8 mouse cellular contexts compared by ENCODE assay signal in the genomic region with DNA sequence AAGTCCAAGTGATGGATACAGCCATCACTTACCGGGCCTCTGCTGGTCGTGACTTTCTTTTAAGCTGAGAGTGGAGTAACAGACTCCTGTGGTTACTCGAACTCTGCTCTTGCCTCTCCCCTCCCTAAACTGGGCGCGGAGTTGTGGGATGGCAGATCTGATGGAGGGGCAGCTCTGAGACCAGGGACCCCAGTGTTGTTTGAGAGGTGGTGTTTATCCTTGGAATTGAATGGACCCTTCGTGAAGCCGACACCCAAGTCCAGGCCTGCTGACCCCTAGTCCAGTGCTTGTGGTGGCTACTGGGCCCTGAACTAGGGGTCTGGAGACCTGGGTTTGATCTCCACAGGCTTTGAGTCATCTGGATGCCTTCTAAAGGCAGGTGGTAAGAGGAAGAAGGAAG. TPM values are rescaled to one million over a fixed set of nuclear protein-coding genes. Genes with fewer than 3 reads are reported as not detected.
A peak's percentile ranks its signal among the peaks of the same experiment; 100 is the strongest.
DNase-seq lines count a peak whose midpoint lies in the region; ATAC-seq and TF ChIP-seq lines count a peak whose summit lies in the region.

No protein-coding gene starts in this region.

- peaks cover 6% of the 10 kb centered on the region for H3K36me3 ChIP-seq in C2C12 (ENCODE audit: control insufficient read depth, insufficient read depth)
- peaks cover 20% of the 10 kb centered on the region for H3K36me3 ChIP-seq in forebrain, embryonic 12.5 days (replicated peaks)
- H3K36me3 ChIP-seq in liver, embryonic 13.5 days, result peaks cover 7% of the 10 kb centered on the region

- no peak for TF ChIP-seq CTCF in C2C12 (IDR thresholded peaks at IDR 0.05; ENCODE audit: control insufficient read depth, insufficient read depth, insufficient read length)

- H3K9me3 ChIP-seq in forebrain, embryonic 12.5 days, result no peaks in the 10 kb centered on the region
- no peaks in the 10 kb centered on the region for H3K9me3 ChIP-seq in liver, embryonic 13.5 days (replicated peaks)

- H3K4me1 ChIP-seq in forebrain, embryonic 12.5 days, result peaks cover 58% of the 10 kb centered on the region
- H3K4me1 ChIP-seq in liver, embryonic 13.5 days (replicated peaks), result peaks cover 39% of the 10 kb centered on the region

- ATAC-seq in forebrain, embryonic 12.5 days (ENCODE audit: low FRiP score), result no peak
- no peak for ATAC-seq in liver, embryonic 13.5 days (ENCODE audit: low read depth)
- no peak for ATAC-seq in granulocyte monocyte progenitor cell, adult 5-6 weeks (replicated peaks; ENCODE audit: poor library complexity, severe bottlenecking)

- peaks cover 41% of the 10 kb centered on the region for H3K79me2 ChIP-seq in C2C12 (ENCODE audit: control insufficient read depth, insufficient read depth)

- DNase-seq in heart, adult 11 months, result peak; percentile 90
- DNase-seq in heart, adult 8-10 months (ENCODE audit: low spot score), result no peak
- DNase-seq in liver, embryonic 13.5 days, result no peak
- DNase-seq in cerebellum, adult 9-11 months, result no peak
- DNase-seq in frontal cortex, postnatal 36 days (ENCODE audit: low spot score in 2 of 2), result no peak

- H3K4me2 ChIP-seq in forebrain, embryonic 12.5 days, result peak overlapping the region; percentile 93
- H3K4me2 ChIP-seq in liver, embryonic 13.5 days, result peak overlapping the region; percentile 96

- H3K9ac ChIP-seq in forebrain, embryonic 12.5 days, result peak overlapping the region; percentile 68
- H3K9ac ChIP-seq in liver, embryonic 13.5 days, result peak overlapping the region; percentile 75

- H3K79me3 ChIP-seq in C2C12 (ENCODE audit: low read depth), result peaks cover 18% of the 10 kb centered on the region

- peak overlapping the region; percentile 85 for H3ac ChIP-seq in C2C12 (ENCODE audit: control insufficient read depth, insufficient read length, low read depth)

- no peak overlapping the region for H3K27ac ChIP-seq in forebrain, embryonic 12.5 days
- no peak overlapping the region for H3K27ac ChIP-seq in liver, embryonic 13.5 days

- H3K4me3 ChIP-seq in C2C12 (ENCODE audit: insufficient read depth, poor library complexity, severe bottlenecking), result peak overlapping the region; percentile 52
- peak overlapping the region; percentile 70 for H3K4me3 ChIP-seq in forebrain, embryonic 12.5 days (replicated peaks)
- peak overlapping the region; percentile 68 for H3K4me3 ChIP-seq in liver, embryonic 13.5 days (replicated peaks)

- H3K27me3 ChIP-seq in C2C12 (ENCODE audit: control insufficient read depth, insufficient read depth, insufficient read length), result no peaks in the 10 kb centered on the region
- H3K27me3 ChIP-seq in forebrain, embryonic 12.5 days, result peaks cover 12% of the 10 kb centered on the region; the same call in 1 of the 2 replicates
- H3K27me3 ChIP-seq in liver, embryonic 13.5 days, result no peaks in the 10 kb centered on the region

- WGBS in forebrain, embryonic 12.5 days, result 74% methylated on average over 7 of the region's 7 CpGs
- 38% methylated on average over 7 of the region's 7 CpGs for WGBS in liver, embryonic 13.5 days (ENCODE audit: insufficient replicate concordance)

TF ChIP-seq in C2C12, 6 proteins besides CTCF, POLR2A, EP300 and RAD21:
- TF ChIP-seq CEBPB (IDR thresholded peaks at IDR 0.05; ENCODE audit: low read depth), result no peak
- TF ChIP-seq USF1 (IDR thresholded peaks at IDR 0.05; ENCODE audit: low read depth), result no peak
- no peak for TF ChIP-seq FOSL1 (IDR thresholded peaks at IDR 0.05; ENCODE audit: insufficient read depth, low read length, poor library complexity, severe bottlenecking)
TF ChIP-seq in C2C12: peak in this region for 0.

RNA-seq across cellular contexts. Expression of a gene that starts 0.9 kb away (rescaled TPM):
- total RNA-seq in heart, adult 8-10 months (2022), result 1 to 10 TPM; 6.9 to 7.6 (median 7.3) TPM
- polyA plus RNA-seq in C2C12 (2012; fragmentation: generic; extraction: Trizol), result 2.4 TPM
- 11.3 and 11.7 TPM in 2 replicates for polyA plus RNA-seq in forebrain, embryonic 12.5 days (2016; fragmentation: Nextera tagmentation; extraction: Ambion mirVana)
- polyA plus RNA-seq in liver, embryonic 13.5 days (2015; fragmentation: Nextera tagmentation; extraction: Ambion mirVana), result 2.0 and 2.5 TPM in 2 replicates
- 8.6 and 10.8 TPM in 2 replicates for total RNA-seq in granulocyte monocyte progenitor cell, adult 5-6 weeks (2014; fragmentation: Nextera tagmentation)
- 2.4 and 5.2 TPM in 2 replicates for total RNA-seq in granulocyte monocyte progenitor cell, adult 5-6 weeks (2017)

RNA-seq across cellular contexts. Expression of a gene that starts 1.0 kb away (rescaled TPM):
- total RNA-seq in heart, adult 8-10 months (2022), result 10 to 100 TPM; 13.1 to 16.9 (median 14.1) TPM
- 5.5 TPM for polyA plus RNA-seq in C2C12 (2012; fragmentation: generic; extraction: Trizol)
- polyA plus RNA-seq in forebrain, embryonic 12.5 days (2016; fragmentation: Nextera tagmentation; extraction: Ambion mirVana), result 15.8 and 17.0 TPM in 2 replicates
- 0.98 and 1.0 TPM in 2 replicates for polyA plus RNA-seq in liver, embryonic 13.5 days (2015; fragmentation: Nextera tagmentation; extraction: Ambion mirVana)
- total RNA-seq in granulocyte monocyte progenitor cell, adult 5-6 weeks (2014; fragmentation: Nextera tagmentation), result 0.34 and 2.9 TPM in 2 replicates
- total RNA-seq in granulocyte monocyte progenitor cell, adult 5-6 weeks (2017), result 0.39 and 2.9 TPM in 2 replicates

RNA-seq across cellular contexts. Expression of a gene that starts 43.9 kb away (rescaled TPM):
- 10 to 100 TPM; 24.8 to 34.8 (median 28.6) TPM for total RNA-seq in heart, adult 8-10 months (2022)
- polyA plus RNA-seq in C2C12 (2012; fragmentation: generic; extraction: Trizol), result 13.9 TPM
- 19.5 and 21.5 TPM in 2 replicates for polyA plus RNA-seq in forebrain, embryonic 12.5 days (2016; fragmentation: Nextera tagmentation; extraction: Ambion mirVana)
- polyA plus RNA-seq in liver, embryonic 13.5 days (2015; fragmentation: Nextera tagmentation; extraction: Ambion mirVana), result 7.7 and 10.6 TPM in 2 replicates
- 61.2 and 69.7 TPM in 2 replicates for total RNA-seq in granulocyte monocyte progenitor cell, adult 5-6 weeks (2014; fragmentation: Nextera tagmentation)
- total RNA-seq in granulocyte monocyte progenitor cell, adult 5-6 weeks (2017), result 54.0 and 54.6 TPM in 2 replicates

RNA-seq across cellular contexts. Expression of a gene that starts 56.7 kb away (rescaled TPM):
- total RNA-seq in heart, adult 8-10 months (2022), result 1 to 10 TPM; 5.3 to 7.4 (median 6.4) TPM
- 9.4 TPM for polyA plus RNA-seq in C2C12 (2012; fragmentation: generic; extraction: Trizol)
- polyA plus RNA-seq in forebrain, embryonic 12.5 days (2016; fragmentation: Nextera tagmentation; extraction: Ambion mirVana), result 7.2 and 7.6 TPM in 2 replicates
- polyA plus RNA-seq in liver, embryonic 13.5 days (2015; fragmentation: Nextera tagmentation; extraction: Ambion mirVana), result 2.7 TPM in 2 replicates
- 7.9 and 16.6 TPM in 2 replicates for total RNA-seq in granulocyte monocyte progenitor cell, adult 5-6 weeks (2014; fragmentation: Nextera tagmentation)
- total RNA-seq in granulocyte monocyte progenitor cell, adult 5-6 weeks (2017), result 3.4 and 8.1 TPM in 2 replicates

RNA-seq across cellular contexts. Expression of a gene that starts 57.3 kb away (rescaled TPM):
- total RNA-seq in heart, adult 8-10 months (2022), result 10 to 100 TPM; 31.0 to 36.9 (median 34.0) TPM
- polyA plus RNA-seq in C2C12 (2012; fragmentation: generic; extraction: Trizol), result 65.8 TPM
- 126 and 130 TPM in 2 replicates for polyA plus RNA-seq in forebrain, embryonic 12.5 days (2016; fragmentation: Nextera tagmentation; extraction: Ambion mirVana)
- polyA plus RNA-seq in liver, embryonic 13.5 days (2015; fragmentation: Nextera tagmentation; extraction: Ambion mirVana), result 39.6 and 48.0 TPM in 2 replicates
- total RNA-seq in granulocyte monocyte progenitor cell, adult 5-6 weeks (2014; fragmentation: Nextera tagmentation), result 27.5 and 42.9 TPM in 2 replicates
- 65.5 and 69.5 TPM in 2 replicates for total RNA-seq in granulocyte monocyte progenitor cell, adult 5-6 weeks (2017)
